Mouse (Mus musculus): ENCODE measurements around the gene Gsx1. TPM values are rescaled to one million over a fixed set of nuclear protein-coding genes. Genes with fewer than 3 reads are reported as not detected.

Gsx1 gene
- polyA plus RNA-seq, 1 experiment from 2014 or later, result not detected

- Histone ChIP-seq H3K4me3 (replicated peaks) (no peak overlapping the region), H3K27ac (replicated peaks) (no peak overlapping the region), H3K27me3 (peaks cover 74% of the 10 kb centered on the region), H3K4me1 (peaks cover 35% of the 10 kb centered on the region), H3K4me2 (replicated peaks) (peak overlapping the region; percentile 44), H3K9ac (no peak overlapping the region), H3K36me3 (no peaks in the 10 kb centered on the region), H3K9me3 (replicated peaks) (no peaks in the 10 kb centered on the region; the same call in 1 of the 2 replicates)
- ATAC-seq (ENCODE audit: insufficient number of reproducible peaks, low FRiP score, low TSS enrichment, low read depth), result no peak
- WGBS, result 8% methylated on average over 16 of the region's 19 CpGs
Measured at GRCm38 (mm10) chr5:147185174-147185915, 3.2 kb upstream of the Gsx1 start.

- H3K4me3 ChIP-seq (replicated peaks), result peak overlapping the region; percentile 27
- H3K4me1 ChIP-seq, result peaks cover 35% of the 10 kb centered on the region
- H3K9me3 ChIP-seq (replicated peaks), result no peaks in the 10 kb centered on the region; the same call in 1 of the 2 replicates
- WGBS, result under 1% methylated on average over 26 of the region's 26 CpGs
- no peak overlapping the region for H3K27ac ChIP-seq (replicated peaks)
- peaks cover 79% of the 10 kb centered on the region for H3K27me3 ChIP-seq
- H3K9ac ChIP-seq, result no peak overlapping the region
- no peaks in the 10 kb centered on the region for H3K36me3 ChIP-seq
- ATAC-seq (ENCODE audit: insufficient number of reproducible peaks, low FRiP score, low TSS enrichment, low read depth), result no peak
- peak overlapping the region; percentile 44 for H3K4me2 ChIP-seq (replicated peaks)
Measured at GRCm38 (mm10) chr5:147186001-147186431, 2.5 kb upstream of the Gsx1 start.

- Histone ChIP-seq H3K36me3 (no peaks in the 10 kb centered on the region), H3K4me1 (peaks cover 35% of the 10 kb centered on the region), H3K27me3 (peaks cover 83% of the 10 kb centered on the region), H3K9me3 (replicated peaks) (no peaks in the 10 kb centered on the region; the same call in 1 of the 2 replicates), H3K9ac (no peak overlapping the region), H3K27ac (replicated peaks) (no peak overlapping the region), H3K4me3 (replicated peaks) (peak overlapping the region; percentile 27), H3K4me2 (replicated peaks) (peak overlapping the region; percentile 44)
- WGBS, result under 1% methylated on average over 37 of the region's 37 CpGs
- ATAC-seq (ENCODE audit: insufficient number of reproducible peaks, low FRiP score, low TSS enrichment, low read depth), result no peak
Measured at GRCm38 (mm10) chr5:147186781-147187551, 1.5 kb upstream of the Gsx1 start.

- Histone ChIP-seq H3K36me3 (no peaks in the 10 kb centered on the region), H3K27ac (replicated peaks) (no peak overlapping the region), H3K9me3 (replicated peaks) (no peaks in the 10 kb centered on the region; the same call in 1 of the 2 replicates), H3K9ac (no peak overlapping the region), H3K4me3 (replicated peaks) (peak overlapping the region; percentile 27), H3K4me2 (replicated peaks) (peak overlapping the region; percentile 44), H3K27me3 (peaks cover 83% of the 10 kb centered on the region), H3K4me1 (peaks cover 35% of the 10 kb centered on the region)
- WGBS, result 1% methylated on average over 25 of the region's 25 CpGs
- no peak for ATAC-seq (ENCODE audit: insufficient number of reproducible peaks, low FRiP score, low TSS enrichment, low read depth)
Measured at GRCm38 (mm10) chr5:147187552-147188170, 835 bp upstream of the Gsx1 start.

GRCm38 (mm10) chr5:147189156-147189555 lies 660 bp downstream of the Gsx1 start:
- Histone ChIP-seq H3K27me3 (peaks cover 93% of the 10 kb centered on the region), H3K4me3 (replicated peaks) (peak overlapping the region; percentile 34), H3K4me1 (peaks cover 35% of the 10 kb centered on the region), H3K9ac (no peak overlapping the region), H3K27ac (replicated peaks) (no peak overlapping the region), H3K36me3 (no peaks in the 10 kb centered on the region), H3K9me3 (replicated peaks) (no peaks in the 10 kb centered on the region), H3K4me2 (replicated peaks) (peak overlapping the region; percentile 52)
- WGBS, result under 1% methylated on average over 28 of the region's 28 CpGs
- ATAC-seq (ENCODE audit: insufficient number of reproducible peaks, low FRiP score, low TSS enrichment, low read depth), result no peak

GRCm38 (mm10) chr5:147189836-147190602 lies 1.5 kb downstream of the Gsx1 start:
- Histone ChIP-seq H3K27me3 (peaks cover 93% of the 10 kb centered on the region), H3K9ac (no peak overlapping the region), H3K4me3 (replicated peaks) (no peak overlapping the region), H3K9me3 (replicated peaks) (no peaks in the 10 kb centered on the region), H3K4me2 (replicated peaks) (no peak overlapping the region), H3K4me1 (peaks cover 35% of the 10 kb centered on the region), H3K36me3 (no peaks in the 10 kb centered on the region), H3K27ac (replicated peaks) (no peak overlapping the region)
- WGBS, result 1% methylated on average over 46 of the region's 46 CpGs
- ATAC-seq (ENCODE audit: insufficient number of reproducible peaks, low FRiP score, low TSS enrichment, low read depth), result no peak

- Histone ChIP-seq H3K36me3 (no peaks in the 10 kb centered on the region), H3K9ac (no peak overlapping the region), H3K27ac (replicated peaks) (no peak overlapping the region), H3K4me3 (replicated peaks) (no peak overlapping the region), H3K27me3 (peaks cover 95% of the 10 kb centered on the region), H3K4me1 (peaks cover 35% of the 10 kb centered on the region), H3K4me2 (replicated peaks) (no peak overlapping the region), H3K9me3 (replicated peaks) (no peaks in the 10 kb centered on the region)
- 2% methylated on average over 7 of the region's 7 CpGs for WGBS
- ATAC-seq (ENCODE audit: insufficient number of reproducible peaks, low FRiP score, low TSS enrichment, low read depth), result no peak
Measured at GRCm38 (mm10) chr5:147190885-147191284, 2.4 kb downstream of the Gsx1 start.

- Histone ChIP-seq H3K36me3 (no peaks in the 10 kb centered on the region), H3K27me3 (peaks cover 95% of the 10 kb centered on the region), H3K4me1 (peaks cover 24% of the 10 kb centered on the region), H3K9ac (no peak overlapping the region), H3K4me3 (replicated peaks) (no peak overlapping the region), H3K9me3 (replicated peaks) (no peaks in the 10 kb centered on the region), H3K27ac (replicated peaks) (no peak overlapping the region), H3K4me2 (replicated peaks) (no peak overlapping the region)
- no peak for ATAC-seq (ENCODE audit: insufficient number of reproducible peaks, low FRiP score, low TSS enrichment, low read depth)
- 2% methylated on average over 24 of the region's 24 CpGs for WGBS
Measured at GRCm38 (mm10) chr5:147191801-147192575, 3.5 kb downstream of the Gsx1 start.

- Histone ChIP-seq H3K4me3 (replicated peaks) (no peak overlapping the region), H3K27ac (replicated peaks) (no peak overlapping the region), H3K4me2 (replicated peaks) (no peak overlapping the region), H3K4me1 (peaks cover 18% of the 10 kb centered on the region), H3K27me3 (peaks cover 95% of the 10 kb centered on the region), H3K9ac (no peak overlapping the region), H3K36me3 (no peaks in the 10 kb centered on the region), H3K9me3 (replicated peaks) (no peaks in the 10 kb centered on the region)
- WGBS, result 4% methylated on average over 9 of the region's 9 CpGs
- ATAC-seq (ENCODE audit: insufficient number of reproducible peaks, low FRiP score, low TSS enrichment, low read depth), result no peak
Measured at GRCm38 (mm10) chr5:147192576-147192960, 4.1 kb downstream of the Gsx1 start.

GRCm38 (mm10) chr5:147204905-147205304 lies 16.4 kb downstream of the Gsx1 start:
- no peaks in the 10 kb centered on the region for H3K36me3 ChIP-seq
- H3K4me3 ChIP-seq (replicated peaks), result no peak overlapping the region
- no peaks in the 10 kb centered on the region for H3K27me3 ChIP-seq
- WGBS, result 13% methylated on average over 6 of the region's 6 CpGs
- H3K9me3 ChIP-seq (replicated peaks), result no peaks in the 10 kb centered on the region
- no peak overlapping the region for H3K27ac ChIP-seq (replicated peaks)
- no peaks in the 10 kb centered on the region for H3K4me1 ChIP-seq
- H3K4me2 ChIP-seq (replicated peaks), result no peak overlapping the region
- ATAC-seq (ENCODE audit: insufficient number of reproducible peaks, low FRiP score, low TSS enrichment, low read depth), result no peak
- no peak overlapping the region for H3K9ac ChIP-seq

Data from embryonic facial prominence, embryonic 15.5 days (tissue).